Mouse (Mus musculus) liver, embryonic 15.5 days (tissue): ENCODE measurements around the gene Zc3h10. TPM values are rescaled to one million over a fixed set of nuclear protein-coding genes. Genes with fewer than 3 reads are reported as not detected.

Experiments
- ATAC-seq: fragments of 200-750 bp; cut with Nextera tagmentation; 2 replicates; pipeline ENCODE4 v1.8.0; 2017; ENCODE audit warnings: moderate number of reproducible peaks, mild to moderate bottlenecking, moderate library complexity; ENCODE audit not compliant: insufficient read depth
- H3K27ac ChIP-seq: fragments of 300-500 bp; sonication (generic); replicated peaks from 2 replicates; pipeline ENCODE4 v1.5.1; 2015; ENCODE audit warnings: mild to moderate bottlenecking, inconsistent platforms
- H3K27me3 ChIP-seq: fragments of 300-500 bp; sonication (generic); 2 replicates; pipeline ENCODE4 v1.6.1; 2015; ENCODE audit warnings: mild to moderate bottlenecking, inconsistent platforms
- H3K36me3 ChIP-seq: fragments of 300-500 bp; sonication (generic); replicated peaks from 2 replicates; pipeline ENCODE4 v1.6.1; 2015; ENCODE audit warnings: moderate library complexity, mild to moderate bottlenecking, inconsistent platforms
- H3K4me1 ChIP-seq: fragments of 300-500 bp; sonication (generic); replicated peaks from 2 replicates; pipeline ENCODE4 v1.6.1; 2015; ENCODE audit warnings: inconsistent platforms
- H3K4me2 ChIP-seq: fragments of 300-500 bp; sonication (generic); 2 replicates; pipeline ENCODE4 v1.6.1; 2015; ENCODE audit warnings: moderate library complexity, mild to moderate bottlenecking, inconsistent platforms
- H3K4me3 ChIP-seq: fragments of 300-500 bp; sonication (generic); replicated peaks from 2 replicates; pipeline ENCODE4 v1.5.1; 2015; ENCODE audit warnings: mild to moderate bottlenecking, inconsistent platforms
- H3K9ac ChIP-seq: fragments of 300-500 bp; sonication (generic); 2 replicates; pipeline ENCODE4 v1.6.1; 2015; ENCODE audit warnings: moderate library complexity, mild to moderate bottlenecking, inconsistent platforms
- H3K9me3 ChIP-seq: fragments of 300-500 bp; sonication (generic); replicated peaks from 2 replicates; pipeline ENCODE4 v1.6.1; 2016; ENCODE audit warnings: inconsistent platforms
- WGBS: fragments of 180-500 bp; shearing (Covaris S2); methylation state at CpG from one replicate; pipeline ENCODE4 v1.1.7; 2015; ENCODE audit warnings: mixed read lengths; ENCODE audit not compliant: insufficient replicate concordance; 5-methylcytosine and 5-hydroxymethylcytosine counted together
- polyA plus RNA-seq: library from polyadenylated mRNA; unstranded; fragments of >200 nt; fragmentation: Nextera tagmentation; extraction: Ambion mirVana; gene quantifications from 2 replicates; pipeline ENCODE4 v1.2.1, GENCODE M21; 2015

Gene Zc3h10
- polyA plus RNA-seq, 1 experiment from 2014 or later: 4.9 TPM

DNA sequence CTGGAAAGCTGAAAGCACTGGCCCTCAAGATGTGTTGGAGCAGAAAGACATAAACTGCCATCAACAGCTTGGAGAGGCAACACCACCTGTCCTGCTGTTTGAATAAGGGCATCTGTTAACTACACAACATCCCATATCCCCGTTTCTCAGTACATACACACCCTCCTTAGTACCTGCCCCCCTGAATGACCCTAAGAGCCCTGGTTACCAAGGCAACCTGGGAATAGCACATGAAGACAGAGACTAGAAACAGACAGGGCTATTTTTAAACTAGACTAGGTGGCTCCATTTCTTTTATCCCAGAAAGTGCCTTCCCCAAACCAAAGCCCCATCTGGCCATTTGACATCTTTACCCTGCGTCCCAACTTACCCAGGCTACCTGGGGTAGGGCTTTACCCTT, 4.5 kb downstream of the Zc3h10 start:
- Histone ChIP-seq H3K9me3 (no peaks in the 10 kb centered on the region), H3K27ac (no peak overlapping the region), H3K4me3 (no peak overlapping the region), H3K4me2 (no peak overlapping the region), H3K9ac (no peak overlapping the region), H3K36me3 (peaks cover 41% of the 10 kb centered on the region), H3K4me1 (peaks cover 14% of the 10 kb centered on the region), H3K27me3 (no peaks in the 10 kb centered on the region)
- WGBS: 71% methylated on average over 2 of the region's 2 CpGs
- no peak for ATAC-seq

- WGBS: 76% methylated on average over 1 of the region's 1 CpGs
- H3K4me1 ChIP-seq: peaks cover 18% of the 10 kb centered on the region
- H3K27ac ChIP-seq: no peak overlapping the region
- no peaks in the 10 kb centered on the region for H3K9me3 ChIP-seq
- H3K4me3 ChIP-seq: no peak overlapping the region
- H3K9ac ChIP-seq: no peak overlapping the region
- ATAC-seq: no peak
- no peaks in the 10 kb centered on the region for H3K27me3 ChIP-seq
- no peak overlapping the region for H3K4me2 ChIP-seq
- H3K36me3 ChIP-seq: peaks cover 15% of the 10 kb centered on the region
These were observed 9.2 kb downstream of the Zc3h10 start for GRCm38 (mm10) chr10:128538340-128538870.

- Histone ChIP-seq H3K4me1 (peaks cover 18% of the 10 kb centered on the region), H3K4me2 (peak overlapping the region; percentile 66), H3K9me3 (no peaks in the 10 kb centered on the region), H3K36me3 (no peaks in the 10 kb centered on the region), H3K9ac (peak overlapping the region; percentile 23; the same call in 1 of the 2 replicates), H3K4me3 (peak overlapping the region; percentile 32), H3K27me3 (no peaks in the 10 kb centered on the region), H3K27ac (peak overlapping the region; percentile 76)
- 13% methylated on average over 18 of the region's 18 CpGs for WGBS
- ATAC-seq: peak; percentile 96
These were observed 11.2 kb downstream of the Zc3h10 start for GRCm38 (mm10) chr10:128536266-128536940.

GRCm38 (mm10) chr10:128535624-128536265, 11.8 kb downstream of the Zc3h10 start:
- H3K27ac ChIP-seq: peak overlapping the region; percentile 76
- 0 out of 2 replicates have a peak overlapping the region, but pooled peaks have one; percentile 1 for H3K9ac ChIP-seq
- H3K4me2 ChIP-seq: peak overlapping the region; percentile 66
- peaks cover 18% of the 10 kb centered on the region for H3K4me1 ChIP-seq
- H3K36me3 ChIP-seq: no peaks in the 10 kb centered on the region
- peak overlapping the region; percentile 32 for H3K4me3 ChIP-seq
- H3K9me3 ChIP-seq: no peaks in the 10 kb centered on the region
- no peaks in the 10 kb centered on the region for H3K27me3 ChIP-seq
- WGBS: 54% methylated on average over 4 of the region's 4 CpGs
- peak; percentile 29; the same call in 1 of the 2 replicates for ATAC-seq

DNA sequence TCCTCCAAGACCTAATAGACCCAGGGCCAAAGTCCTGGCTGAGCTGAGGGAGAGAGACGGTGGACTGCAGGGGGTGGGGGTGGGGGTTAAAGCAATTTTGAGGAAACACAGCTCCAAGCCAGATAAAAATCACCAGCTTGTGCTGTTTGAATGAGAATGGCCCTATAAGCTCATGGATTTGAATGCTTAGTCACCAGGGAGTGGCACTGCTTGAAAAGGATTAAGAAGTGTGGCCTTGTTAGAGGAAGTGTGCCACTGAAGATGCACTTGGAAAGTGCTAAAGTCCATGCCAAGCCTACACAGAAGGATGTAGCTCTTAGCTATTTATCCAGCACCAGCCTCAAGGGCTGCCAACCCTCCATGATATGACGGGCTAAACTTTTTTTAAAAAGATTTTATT, 12.4 kb downstream of the Zc3h10 start:
- Histone ChIP-seq H3K9me3 (no peaks in the 10 kb centered on the region), H3K4me2 (no peak overlapping the region), H3K27me3 (no peaks in the 10 kb centered on the region), H3K9ac (no peak overlapping the region), H3K36me3 (no peaks in the 10 kb centered on the region), H3K4me1 (peaks cover 18% of the 10 kb centered on the region), H3K4me3 (no peak overlapping the region), H3K27ac (no peak overlapping the region)
- 63% methylated on average over 2 of the region's 2 CpGs for WGBS
- no peak for ATAC-seq

DNA sequence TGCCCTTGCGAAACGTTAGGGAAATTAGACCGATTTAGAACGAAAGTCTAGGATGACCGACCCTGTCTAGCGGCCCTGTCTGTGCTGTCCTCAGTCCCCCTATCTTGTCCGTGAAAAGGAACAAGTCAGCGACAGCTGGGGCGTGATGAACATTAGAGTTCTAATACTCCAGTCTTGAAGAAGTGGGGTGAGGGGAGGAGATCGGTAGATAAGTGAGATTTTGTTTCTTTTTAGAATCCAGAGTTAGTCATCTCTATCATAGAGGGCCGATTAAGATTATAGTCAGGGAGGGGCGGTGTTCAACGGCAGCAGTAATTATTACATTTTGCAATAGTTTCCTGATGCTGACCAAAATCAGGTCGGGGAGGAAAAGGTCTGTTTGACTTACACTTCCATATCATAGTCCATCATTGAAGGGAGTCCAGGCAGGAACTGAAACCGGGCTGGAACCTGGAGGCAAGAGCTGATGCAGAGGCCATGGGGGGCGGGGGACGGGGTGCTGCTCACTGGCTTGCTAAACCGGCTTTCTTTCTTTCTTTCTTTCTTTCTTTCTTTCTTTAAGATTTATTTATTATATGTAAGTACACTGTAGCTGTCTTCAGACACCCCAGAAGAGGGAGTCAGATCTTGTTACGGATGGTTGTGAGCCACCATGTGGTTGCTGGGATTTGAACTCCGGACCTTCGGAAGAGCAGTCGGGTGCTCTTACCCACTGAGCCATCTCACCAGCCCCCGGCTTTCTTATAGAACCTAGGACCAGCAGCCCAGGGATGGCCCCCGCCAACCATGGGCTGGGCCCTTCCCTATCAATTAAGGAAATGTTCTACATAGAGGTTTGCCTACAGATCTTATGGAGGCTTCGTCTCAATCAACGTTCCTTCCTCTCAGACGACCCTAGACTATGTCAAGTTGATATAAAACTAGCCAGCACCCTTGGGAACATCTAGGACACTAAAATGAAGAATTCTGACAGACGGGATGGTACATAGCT, 20.9 kb downstream of the Zc3h10 start:
- no peaks in the 10 kb centered on the region for H3K27me3 ChIP-seq
- 24% methylated on average over 28 of the region's 28 CpGs for WGBS
- ATAC-seq: peak; percentile 30

GRCm38 (mm10) chr10:128525671-128526308, 21.8 kb downstream of the Zc3h10 start, which contains the start of gene Esyt1:
Gene Esyt1, minus strand, starts transcription at chr10:128525871.
- peaks cover 35% of the 10 kb centered on the region for H3K4me1 ChIP-seq
- peaks cover 16% of the 10 kb centered on the region for H3K36me3 ChIP-seq
- peak within 1 kb of the TSS; percentile 78 for H3K4me3 ChIP-seq
- no peaks in the 10 kb centered on the region for H3K9me3 ChIP-seq
- no peaks in the 10 kb centered on the region for H3K27me3 ChIP-seq
- peak within 1 kb of the TSS; percentile 89 for H3K9ac ChIP-seq
- peak within 1 kb of the TSS; percentile 92 for H3K27ac ChIP-seq
- under 1% methylated on average over 37 of the region's 37 CpGs for WGBS
- H3K4me2 ChIP-seq: peak within 1 kb of the TSS; percentile 99
- ATAC-seq: peak; percentile 96

More for the DNA sequence above, 20.9 kb downstream of the Zc3h10 start:
- Histone ChIP-seq H3K4me3 (peak overlapping the region; percentile 78), H3K4me2 (peak overlapping the region; percentile 99), H3K27ac (peak overlapping the region; percentile 92), H3K4me1 (peaks cover 35% of the 10 kb centered on the region), H3K9me3 (no peaks in the 10 kb centered on the region), H3K9ac (peak overlapping the region; percentile 65), H3K36me3 (peaks cover 8% of the 10 kb centered on the region; the same call in 1 of the 2 replicates)

DNA sequence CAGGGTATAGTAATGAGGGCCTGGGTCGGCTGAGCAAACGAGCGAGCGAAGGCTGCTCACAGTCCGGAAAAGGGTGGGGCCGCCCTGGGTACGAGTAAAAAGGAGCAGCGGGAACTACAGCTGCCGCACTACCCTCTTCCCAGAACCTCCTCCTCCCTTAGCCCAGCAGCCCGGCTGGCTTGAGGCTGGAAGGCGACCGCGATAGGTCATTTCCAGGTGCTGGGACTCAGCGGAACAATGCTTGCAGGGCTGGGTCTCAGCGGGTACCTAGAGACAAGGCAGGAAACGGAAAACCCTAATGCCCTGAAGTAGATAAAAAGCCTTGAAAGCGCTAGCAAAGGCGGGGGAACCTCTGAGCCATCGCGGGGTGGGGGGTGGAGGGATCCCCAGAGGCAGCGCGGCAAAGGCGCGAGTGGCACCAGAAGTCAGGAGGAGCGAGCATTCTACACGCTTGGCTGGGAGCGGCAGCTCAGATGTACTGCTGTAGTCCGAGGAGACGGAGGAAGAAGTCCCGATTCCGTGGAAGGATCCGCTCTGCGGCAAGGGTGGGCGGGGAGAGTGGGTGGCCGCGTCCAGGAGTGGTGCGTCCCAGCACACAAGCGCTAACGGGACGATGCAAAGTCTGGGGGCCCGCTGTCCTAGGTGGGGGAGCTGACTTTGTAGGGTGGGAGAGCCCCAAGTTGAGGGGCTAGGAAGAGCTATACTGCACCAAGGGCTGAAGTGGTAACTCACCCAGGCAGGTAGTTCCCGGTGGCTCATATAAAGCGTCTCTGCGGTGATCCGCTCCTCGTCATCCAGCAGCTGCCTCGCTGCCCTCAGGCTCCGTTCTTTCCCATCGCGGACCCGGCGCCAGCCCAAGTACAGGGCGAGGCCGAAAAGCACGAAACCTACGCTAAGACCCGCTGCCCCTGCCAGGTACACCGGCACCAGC, 22.6 kb downstream of the Zc3h10 start:
- Histone ChIP-seq H3K4me3 (peak overlapping the region; percentile 78), H3K27ac (peak overlapping the region; percentile 92), H3K36me3 (peaks cover 24% of the 10 kb centered on the region), H3K4me2 (peak overlapping the region; percentile 99), H3K27me3 (no peaks in the 10 kb centered on the region), H3K9ac (peak overlapping the region; percentile 89), H3K9me3 (no peaks in the 10 kb centered on the region), H3K4me1 (peaks cover 35% of the 10 kb centered on the region)
- WGBS: under 1% methylated on average over 58 of the region's 58 CpGs
- ATAC-seq: peak; percentile 23

- ATAC-seq: no peak
These were observed 23.4 kb downstream of the Zc3h10 start for GRCm38 (mm10) chr10:128524111-128524731.

More at GRCm38 (mm10) chr10:128524111-128524731, 23.4 kb downstream of the Zc3h10 start:
- peaks cover 29% of the 10 kb centered on the region for H3K36me3 ChIP-seq
- 21% methylated on average over 11 of the region's 11 CpGs for WGBS
- peak overlapping the region; percentile 89; the same call in 1 of the 2 replicates for H3K9ac ChIP-seq
- peaks cover 35% of the 10 kb centered on the region for H3K4me1 ChIP-seq
- peak overlapping the region; percentile 99 for H3K4me2 ChIP-seq
- H3K27me3 ChIP-seq: no peaks in the 10 kb centered on the region
- peak overlapping the region; percentile 78 for H3K4me3 ChIP-seq
- no peaks in the 10 kb centered on the region for H3K9me3 ChIP-seq
- peak overlapping the region; percentile 92; the same call in 1 of the 2 replicates for H3K27ac ChIP-seq
